Mouse (Mus musculus) heart, adult 2 months (tissue): Measurements from ENCODE around the gene Uchl4.

Source experiments
- CTCF ChIP-seq: fragments of 200-600 bp; IDR thresholded peaks from 2 replicates; pipeline ENCODE4 v1.8.1; 2022; ENCODE audit warnings: antibody characterized with exemption, mild to moderate bottlenecking, moderate library complexity
- EP300 ChIP-seq: fragments of 200-500 bp; IDR thresholded peaks from 2 replicates; pipeline ENCODE4 v1.6.1; 2011; ENCODE audit warnings: low read depth, low read length, control low read depth; ENCODE audit not compliant: insufficient read depth
- POLR2A ChIP-seq: fragments of 200-500 bp; IDR thresholded peaks from 2 replicates; pipeline ENCODE4 v1.6.1; 2011; ENCODE audit warnings: mild to moderate bottlenecking, low read depth, low read length, control low read depth; ENCODE audit not compliant: insufficient read depth

GRCm38 (mm10) chr9:64219772-64220420, 15.1 kb upstream of the Uchl4 start:
- TF ChIP-seq CTCF (no peak), POLR2A (no peak), EP300 (no peak)
